Mouse (Mus musculus) embryonic facial prominence, embryonic 11.5 days (tissue): ENCODE data around the gene Galns. TPM values are rescaled to one million over a fixed set of nuclear protein-coding genes. Genes with fewer than 3 reads are reported as not detected.
"Not testable (repeated sequence)": the region's sequence is repeated elsewhere in the genome, so short reads cannot be mapped to it uniquely, and the experiment has no call there.

Experiments used
- ATAC-seq: fragments of 200-750 bp; cut with Nextera tagmentation; replicated peaks from 2 replicates; pipeline ENCODE4 v1.8.0; 2017; ENCODE audit warnings: low read depth; ENCODE audit not compliant: insufficient number of reproducible peaks, low FRiP score, low TSS enrichment
- DNase-seq: peaks from one replicate; pipeline ENCODE4 v3.0.0-alpha.2; 2015; ENCODE audit warnings: low spot score
- H3K27ac ChIP-seq: fragments of 300-500 bp; sonication (generic); replicated peaks from 2 replicates; pipeline ENCODE4 v1.5.1; 2014; ENCODE audit warnings: mild to moderate bottlenecking, low read depth, low read length, control low read depth
- H3K27me3 ChIP-seq: fragments of 300-500 bp; sonication (generic); 2 replicates; pipeline ENCODE4 v1.6.1; 2014; ENCODE audit warnings: mild to moderate bottlenecking, low read length, moderate library complexity, mixed read lengths; ENCODE audit not compliant: control insufficient read depth, insufficient read depth
- H3K36me3 ChIP-seq: fragments of 300-500 bp; sonication (generic); replicated peaks from 2 replicates; pipeline ENCODE4 v1.6.1; 2014; ENCODE audit warnings: low read depth, mild to moderate bottlenecking, low read length, moderate library complexity, mixed read lengths; ENCODE audit not compliant: control insufficient read depth, insufficient read depth
- H3K4me1 ChIP-seq: fragments of 300-500 bp; sonication (generic); 2 replicates; pipeline ENCODE4 v1.6.1; 2014; ENCODE audit warnings: low read length, mixed read lengths; ENCODE audit not compliant: control insufficient read depth, insufficient read depth
- H3K4me2 ChIP-seq: fragments of 300-500 bp; sonication (generic); 2 replicates; pipeline ENCODE4 v1.6.1; 2014; ENCODE audit warnings: low read depth, mild to moderate bottlenecking, control low read depth, low read length, moderate library complexity
- H3K4me3 ChIP-seq: fragments of 300-500 bp; sonication (generic); 2 replicates; pipeline ENCODE4 v1.5.1; 2014; ENCODE audit warnings: low read depth, low read length, control low read depth
- H3K9ac ChIP-seq: fragments of 300-500 bp; sonication (generic); replicated peaks from 2 replicates; pipeline ENCODE4 v1.6.1; 2014; ENCODE audit warnings: mild to moderate bottlenecking, control low read depth, low read length
- H3K9me3 ChIP-seq: fragments of 300-500 bp; sonication (generic); replicated peaks from 2 replicates; pipeline ENCODE4 v1.6.1; 2016; ENCODE audit warnings: mild to moderate bottlenecking, low read length, inconsistent platforms, mixed read lengths; ENCODE audit not compliant: control insufficient read depth
- WGBS: fragments of 180-500 bp; shearing (Covaris S2); extraction: QIAGEN DNeasy Blood & Tissue Kit; methylation state at CpG from one replicate; pipeline ENCODE4 v1.1.7; 2014; 5-methylcytosine and 5-hydroxymethylcytosine counted together
- polyA plus RNA-seq: library from polyadenylated mRNA; unstranded; fragments of >200 nt; fragmentation: Nextera tagmentation; extraction: Ambion mirVana; gene quantifications from 2 replicates; pipeline ENCODE4 v1.2.1, GENCODE M21; 2014

Gene Galns
- polyA plus RNA-seq, 1 experiment from 2014 or later, result 4.3 TPM

DNA sequence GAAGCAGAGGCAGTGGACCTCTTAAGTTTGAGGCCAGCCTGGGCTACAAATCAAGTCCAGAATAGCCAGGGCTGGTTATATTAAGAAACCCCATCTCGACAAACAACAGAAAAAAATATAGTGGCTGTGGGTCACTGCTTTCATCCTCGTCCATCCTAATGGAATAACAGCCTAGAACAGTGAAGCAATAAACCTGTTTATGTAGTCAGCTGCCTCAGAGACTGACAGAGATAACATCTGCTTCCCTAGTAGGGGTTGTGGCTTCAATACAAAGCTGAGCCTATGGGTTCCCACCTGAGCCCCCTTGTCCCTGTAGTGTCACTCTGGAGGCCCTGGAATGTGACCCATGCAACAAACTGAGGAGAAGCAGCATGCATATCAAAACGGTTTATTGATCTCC, 37.0 kb downstream of the Galns start:
- ATAC-seq (no peak), DNase-seq (no peak)
- Histone ChIP-seq H3K9me3 (no peaks in the 10 kb centered on the region), H3K4me2 (no peak overlapping the region), H3K4me3 (no peak overlapping the region), H3K4me1 (peaks cover 7% of the 10 kb centered on the region), H3K27me3 (no peaks in the 10 kb centered on the region), H3K27ac (no peak overlapping the region), H3K36me3 (peaks cover 19% of the 10 kb centered on the region), H3K9ac (no peak overlapping the region)
- 65% methylated on average over 3 of the region's 3 CpGs for WGBS

- Histone ChIP-seq H3K4me1 (peaks cover 9% of the 10 kb centered on the region), H3K27me3 (no peaks in the 10 kb centered on the region), H3K27ac (no peak overlapping the region), H3K4me3 (no peak overlapping the region), H3K4me2 (no peak overlapping the region), H3K9me3 (no peaks in the 10 kb centered on the region), H3K9ac (no peak overlapping the region), H3K36me3 (peaks cover 19% of the 10 kb centered on the region)
- no peak for DNase-seq
- no peak for ATAC-seq
- 63% methylated on average over 9 of the region's 9 CpGs for WGBS
Measured at GRCm38 (mm10) chr8:122573577-122573976, 37.7 kb downstream of the Galns start.

DNA sequence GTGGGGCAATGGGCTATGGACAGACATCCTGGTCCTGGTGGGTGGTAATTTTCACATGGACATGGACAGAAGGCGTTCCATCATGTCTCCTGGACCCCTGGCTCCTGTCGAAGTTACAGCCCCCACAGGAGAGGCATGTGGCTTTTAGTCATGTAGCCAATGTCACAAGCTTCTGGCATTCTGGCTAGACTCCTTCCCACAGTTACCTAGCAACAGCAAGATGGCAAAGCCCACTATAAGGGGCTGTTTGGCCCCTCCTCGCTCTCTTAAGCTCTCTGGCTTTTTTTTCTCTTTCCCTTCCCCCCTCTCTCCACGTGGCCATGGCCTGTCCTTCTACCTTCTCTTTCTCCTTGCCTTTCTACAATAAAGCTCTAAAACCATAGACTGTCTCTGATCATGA, 38.1 kb downstream of the Galns start:
- H3K9ac ChIP-seq, H3K4me3 ChIP-seq, ATAC-seq, DNase-seq, H3K27me3 ChIP-seq, H3K4me1 ChIP-seq, H3K27ac ChIP-seq, H3K4me2 ChIP-seq, H3K9me3 ChIP-seq: not testable (repeated sequence)
- peaks cover 19% of the 10 kb centered on the region for H3K36me3 ChIP-seq
- 51% methylated on average over 4 of the region's 4 CpGs for WGBS

- Histone ChIP-seq H3K27ac (no peak overlapping the region), H3K27me3 (no peaks in the 10 kb centered on the region), H3K36me3 (peaks cover 19% of the 10 kb centered on the region), H3K4me2 (no peak overlapping the region), H3K9ac (no peak overlapping the region), H3K9me3 (no peaks in the 10 kb centered on the region), H3K4me1 (peaks cover 9% of the 10 kb centered on the region), H3K4me3 (no peak overlapping the region)
- WGBS, result 85% methylated on average over 3 of the region's 3 CpGs
- no peak for DNase-seq
- ATAC-seq, result no peak
Measured at GRCm38 (mm10) chr8:122572751-122573150, 38.5 kb downstream of the Galns start.

DNA sequence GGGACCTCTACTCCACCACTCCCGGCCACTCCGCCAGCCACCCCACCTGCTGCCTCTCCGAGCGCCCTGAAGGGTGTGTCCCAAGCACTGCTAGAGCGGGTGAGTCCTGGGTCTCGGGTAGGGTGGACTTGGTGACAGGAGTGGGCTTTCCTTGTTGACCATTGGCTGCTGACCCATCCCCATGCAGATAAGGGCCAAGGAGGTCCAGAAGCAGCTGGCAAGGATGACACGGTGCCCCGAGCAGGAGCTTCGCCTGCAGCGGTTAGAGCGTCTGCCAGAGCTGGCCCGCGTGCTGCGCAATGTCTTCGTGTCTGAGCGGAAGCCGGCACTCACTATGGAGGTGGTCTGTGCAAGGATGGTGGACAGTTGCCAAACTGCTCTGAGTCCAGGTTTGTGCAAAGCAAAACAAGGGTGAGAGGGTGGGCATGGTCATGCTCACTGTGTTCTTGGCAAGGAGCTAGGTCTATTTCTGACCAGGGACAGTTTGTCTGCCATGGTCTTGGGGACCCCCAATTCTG, 39.5 kb downstream of the Galns start:
- 94% methylated on average over 17 of the region's 17 CpGs for WGBS
- no peak for ATAC-seq
- Histone ChIP-seq H3K27ac (no peak overlapping the region), H3K9ac (no peak overlapping the region), H3K36me3 (peaks cover 19% of the 10 kb centered on the region), H3K27me3 (no peaks in the 10 kb centered on the region), H3K4me3 (no peak overlapping the region), H3K9me3 (no peaks in the 10 kb centered on the region), H3K4me2 (no peak overlapping the region), H3K4me1 (peaks cover 5% of the 10 kb centered on the region)
- DNase-seq, result no peak

DNA sequence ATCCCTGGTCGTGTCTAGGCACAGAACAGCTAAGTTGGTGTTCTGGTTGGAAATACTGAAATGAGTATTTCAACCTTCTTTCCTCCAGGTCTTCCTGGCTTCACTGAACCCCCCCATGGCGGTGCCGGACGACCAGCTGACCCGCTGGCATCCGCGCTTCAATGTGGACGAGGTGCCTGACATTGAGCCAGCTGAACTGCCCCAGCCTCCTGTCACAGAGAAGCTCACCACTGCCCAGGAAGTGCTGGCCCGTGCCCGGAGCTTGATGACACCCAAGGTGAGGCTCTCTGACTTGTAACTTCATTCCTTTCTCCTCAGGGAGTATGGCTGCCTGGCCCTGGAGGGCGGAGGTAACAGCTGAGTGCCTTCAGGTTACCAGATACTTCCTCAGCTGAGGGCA, 40.1 kb downstream of the Galns start:
- Histone ChIP-seq H3K36me3 (peaks cover 19% of the 10 kb centered on the region), H3K9me3 (no peaks in the 10 kb centered on the region), H3K4me1 (peaks cover 5% of the 10 kb centered on the region), H3K27ac (no peak overlapping the region), H3K27me3 (no peaks in the 10 kb centered on the region), H3K4me2 (no peak overlapping the region), H3K9ac (no peak overlapping the region), H3K4me3 (no peak overlapping the region)
- 93% methylated on average over 11 of the region's 11 CpGs for WGBS
- ATAC-seq, result no peak
- no peak for DNase-seq

GRCm38 (mm10) chr8:122569996-122570395, 41.3 kb downstream of the Galns start:
- H3K27ac ChIP-seq, result no peak overlapping the region
- WGBS, result 93% methylated on average over 16 of the region's 16 CpGs
- no peak overlapping the region for H3K9ac ChIP-seq
- H3K9me3 ChIP-seq, result no peaks in the 10 kb centered on the region
- H3K4me2 ChIP-seq, result no peak overlapping the region
- H3K36me3 ChIP-seq, result peaks cover 19% of the 10 kb centered on the region
- H3K27me3 ChIP-seq, result no peaks in the 10 kb centered on the region
- DNase-seq (no peak), ATAC-seq (no peak)
- H3K4me1 ChIP-seq, result peaks cover 5% of the 10 kb centered on the region
- H3K4me3 ChIP-seq, result no peak overlapping the region

GRCm38 (mm10) chr8:122569329-122569728, 41.9 kb downstream of the Galns start:
- Histone ChIP-seq H3K36me3 (peaks cover 19% of the 10 kb centered on the region), H3K4me1 (peaks cover 5% of the 10 kb centered on the region; the same call in 1 of the 2 replicates), H3K27me3 (no peaks in the 10 kb centered on the region), H3K9ac (peak overlapping the region; percentile 97), H3K27ac (no peak overlapping the region), H3K4me3 (peak overlapping the region; percentile 85), H3K9me3 (no peaks in the 10 kb centered on the region), H3K4me2 (peak overlapping the region; percentile 87)
- 66% methylated on average over 9 of the region's 9 CpGs for WGBS
- DNase-seq (no peak), ATAC-seq (no peak)
